Mouse (Mus musculus) natural killer cell, adult 2 months (primary cell): ENCODE results near the gene Calr3.
A peak's percentile ranks its signal among the peaks of the same experiment; 100 is the strongest.

ENCODE experiments used
- DNase-seq, 2 experiments: peaks; one replicate each; pipeline ENCODE4 v3.0.0; 2022; ENCODE audit warnings: low spot score in 2 of 2

Gene Calr3

DNA sequence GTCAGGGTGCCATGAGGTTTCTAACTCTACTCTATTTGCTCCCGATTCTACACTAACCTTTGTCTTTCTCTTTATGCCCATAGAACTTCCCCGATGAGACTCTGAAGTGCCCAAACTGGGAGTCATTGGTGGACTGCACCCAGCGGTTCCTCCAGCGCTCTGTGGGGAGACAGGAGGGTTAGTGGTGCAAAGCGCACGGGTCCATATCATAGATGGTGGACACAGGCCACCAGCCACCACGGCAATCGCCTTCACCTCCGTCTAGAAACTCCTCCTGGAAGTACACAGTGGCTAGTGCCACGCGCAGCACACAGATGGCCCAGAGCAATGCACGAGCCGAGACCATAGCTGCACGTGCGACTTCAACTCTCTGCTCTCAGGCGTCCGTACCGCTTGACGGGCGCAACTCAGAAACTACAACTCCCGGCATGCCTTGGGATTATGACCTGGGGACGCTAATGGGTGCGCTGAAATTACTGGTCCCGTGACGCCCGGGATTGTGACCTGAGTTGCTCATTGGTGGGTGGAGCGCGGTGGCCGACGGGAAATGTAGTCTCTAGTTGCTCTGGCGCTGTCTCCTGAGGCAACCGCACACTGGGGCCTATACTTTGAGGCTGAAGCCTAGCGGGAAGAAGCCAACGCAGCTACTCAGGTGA, at the start of gene Calr3, which contains the start of gene 1700030K09Rik:
Gene Calr3 (minus strand): TSS at position 533 of the 656 bp plus-strand sequence.
Gene 1700030K09Rik (plus strand): TSS at position 543 of the 656 bp plus-strand sequence.
- DNase-seq = peak; percentile 93 to 96

- no peak for DNase-seq
Observed at GRCm38 (mm10) chr8:72493381-72493780, 49.7 kb upstream of the Calr3 start.

- peak; percentile 99 for DNase-seq
Observed at GRCm38 (mm10) chr8:72492622-72493081, 49.0 kb upstream of the Calr3 start.

GRCm38 (mm10) chr8:72491680-72492621, 48.3 kb upstream of the Calr3 start, which contains the start of gene Slc35e1:
Slc35e1 (minus strand) TSS chr8:72492614.
- DNase-seq = peak; percentile 64 to 65

- no peak for DNase-seq
Observed at GRCm38 (mm10) chr8:72491017-72491416, 47.3 kb upstream of the Calr3 start.

DNA sequence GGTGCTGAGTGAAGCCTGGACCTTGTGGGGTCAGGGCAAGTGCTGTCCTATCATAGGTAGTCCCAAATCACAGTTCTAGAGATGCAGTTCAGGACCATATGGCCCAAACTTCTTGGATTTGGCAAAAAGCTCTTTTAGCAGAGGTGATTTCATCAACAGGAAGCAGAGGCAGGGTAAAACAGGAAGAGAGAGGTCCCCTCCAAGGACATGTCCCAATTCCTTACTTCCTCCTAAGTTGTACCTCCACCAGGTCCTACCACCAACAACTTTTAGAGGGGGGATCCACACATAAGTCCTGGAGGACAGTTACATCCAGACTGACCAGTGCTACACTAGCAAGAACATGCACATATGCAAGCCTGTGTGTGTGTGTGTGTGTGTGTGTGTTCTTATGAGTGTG, 43.3 kb upstream of the Calr3 start:
- DNase-seq = no peak

DNA sequence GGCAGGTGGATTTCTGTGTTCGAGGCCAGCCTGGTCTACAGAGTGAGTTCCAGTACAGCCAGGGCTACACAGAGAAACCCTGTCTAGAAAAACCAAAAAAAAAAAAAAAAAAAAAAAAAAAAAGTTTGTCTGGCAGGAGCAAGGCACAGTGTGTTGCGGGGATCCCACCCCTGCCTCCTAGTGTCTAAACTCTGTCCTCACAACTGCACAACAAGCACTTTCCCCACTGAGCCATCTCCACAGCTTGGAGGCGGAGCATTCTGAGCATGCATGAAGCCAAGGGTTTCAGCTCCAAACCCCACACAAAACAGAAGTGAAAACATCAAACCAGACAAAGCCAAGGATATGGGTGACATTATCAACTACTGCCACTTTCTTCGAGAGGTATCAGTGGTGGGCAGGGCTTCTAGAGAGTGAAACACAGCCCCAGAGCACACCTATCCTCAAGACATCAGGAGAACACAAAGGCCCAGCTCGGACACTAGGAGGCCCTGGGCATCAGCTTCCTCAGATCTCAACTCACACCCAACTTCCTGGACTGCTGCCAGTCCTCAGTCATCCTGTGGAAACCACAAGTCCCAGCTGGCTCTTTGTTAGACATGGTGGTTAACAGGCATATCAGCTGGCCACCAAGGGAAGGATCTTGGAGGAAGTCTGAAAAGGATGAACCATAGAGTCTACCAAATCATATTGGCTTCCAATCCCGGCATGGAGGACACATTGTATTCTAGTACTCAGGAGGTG, 42.0 kb upstream of the Calr3 start:
- DNase-seq = peak; percentile 15 to 30

GRCm38 (mm10) chr8:72474826-72475546, 31.3 kb upstream of the Calr3 start, which contains the start of gene Cherp:
Cherp (minus strand) TSS chr8:72475226.
- DNase-seq = peak; percentile 96 to 97

- DNase-seq = no peak
Observed at GRCm38 (mm10) chr8:72470684-72471083, 27.0 kb upstream of the Calr3 start.

GRCm38 (mm10) chr8:72469984-72470383, 26.3 kb upstream of the Calr3 start:
- no peak for DNase-seq

DNA sequence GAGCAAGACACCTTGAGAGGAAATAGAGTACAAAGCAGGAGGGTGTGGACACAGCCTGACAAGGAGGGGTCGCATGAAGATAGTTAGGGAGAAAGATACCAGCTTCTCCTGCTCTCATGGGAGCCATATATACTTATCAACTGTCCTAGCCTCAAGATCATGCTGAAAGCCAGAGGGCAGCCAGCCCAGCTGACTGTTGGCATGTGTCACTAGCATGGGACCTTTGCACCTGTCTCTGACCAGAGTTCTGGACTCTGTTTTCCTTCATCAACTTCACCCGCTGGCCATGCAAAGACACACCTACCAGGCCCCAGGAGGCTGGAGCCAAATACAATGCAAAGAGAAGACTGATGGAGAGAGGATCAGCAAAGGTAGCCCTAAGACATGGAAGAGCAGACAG, 25.6 kb upstream of the Calr3 start:
- no peak for DNase-seq

- DNase-seq = no peak
Observed at GRCm38 (mm10) chr8:72464211-72464610, 20.5 kb upstream of the Calr3 start.

DNA sequence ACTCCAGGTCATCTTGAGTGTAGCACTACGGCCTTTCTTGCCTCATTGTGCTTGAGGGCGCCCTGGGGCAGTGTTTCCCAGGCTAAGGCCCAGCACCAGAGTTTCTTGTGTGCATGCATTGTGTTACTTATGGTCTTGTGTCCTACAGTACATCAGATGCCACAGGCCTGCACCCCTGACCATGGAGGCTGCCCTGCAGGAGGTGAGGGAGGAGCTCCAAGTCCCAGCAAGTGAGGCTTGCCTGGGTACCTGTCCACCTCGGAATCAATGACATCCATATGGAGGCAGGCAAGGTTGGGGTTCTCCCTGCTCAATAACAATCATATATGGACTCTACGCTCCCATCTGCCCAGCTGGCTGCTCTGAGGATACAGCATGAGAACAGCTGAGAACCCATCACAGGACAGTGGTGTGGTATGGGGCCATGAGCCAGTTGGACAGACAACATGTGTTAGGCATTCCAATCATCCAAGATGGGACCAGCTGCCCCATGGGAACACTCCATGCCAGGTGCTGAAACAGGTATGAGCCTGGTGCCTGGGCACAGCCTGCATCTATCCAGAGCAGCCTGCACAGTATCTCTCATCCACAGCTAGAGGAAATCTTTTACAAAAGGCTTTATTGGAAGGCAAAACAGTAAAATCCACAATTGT, 16.3 kb upstream of the Calr3 start:
- no peak for DNase-seq

DNA sequence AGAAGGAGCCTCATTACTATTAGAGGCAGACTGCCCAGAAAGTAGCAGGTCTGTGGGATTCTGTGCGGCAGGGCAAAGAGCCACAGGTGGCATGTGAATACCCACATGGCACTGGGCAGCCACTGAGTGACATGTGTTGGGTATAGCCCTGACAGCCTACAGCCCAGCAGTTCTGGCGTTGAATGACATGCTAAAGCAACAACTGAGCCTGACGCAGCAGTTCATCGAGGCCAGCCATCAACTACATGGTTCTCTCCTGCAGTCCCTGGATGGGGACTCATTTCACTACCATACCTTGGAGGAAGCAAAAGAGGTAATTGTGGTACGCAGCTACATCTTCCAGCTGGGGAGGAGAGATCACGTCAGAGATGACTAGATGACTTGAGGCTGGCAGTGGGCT, 14.8 kb upstream of the Calr3 start:
- no peak for DNase-seq

- no peak for DNase-seq
Observed at GRCm38 (mm10) chr8:72457806-72458205, 14.1 kb upstream of the Calr3 start.

DNA sequence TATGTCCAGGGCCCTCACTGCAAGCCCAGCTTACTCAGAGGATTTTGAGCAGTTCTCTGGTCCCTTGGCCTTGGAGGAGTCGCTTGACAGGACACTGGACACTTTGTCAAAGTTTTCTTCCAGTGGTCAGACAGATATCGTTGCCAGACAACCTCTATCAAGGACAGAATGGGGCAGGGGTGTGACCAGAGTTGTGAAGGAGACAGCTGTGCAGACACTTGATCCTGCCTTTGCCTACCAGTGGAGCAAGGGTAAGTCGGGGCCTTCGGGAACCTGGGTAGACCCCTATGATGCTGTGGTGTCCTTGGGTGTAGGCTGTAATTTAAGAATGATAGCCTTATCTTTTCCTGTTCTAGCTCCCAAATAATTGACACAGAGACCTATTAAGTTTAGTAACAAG, 11.6 kb upstream of the Calr3 start:
- DNase-seq = no peak

DNA sequence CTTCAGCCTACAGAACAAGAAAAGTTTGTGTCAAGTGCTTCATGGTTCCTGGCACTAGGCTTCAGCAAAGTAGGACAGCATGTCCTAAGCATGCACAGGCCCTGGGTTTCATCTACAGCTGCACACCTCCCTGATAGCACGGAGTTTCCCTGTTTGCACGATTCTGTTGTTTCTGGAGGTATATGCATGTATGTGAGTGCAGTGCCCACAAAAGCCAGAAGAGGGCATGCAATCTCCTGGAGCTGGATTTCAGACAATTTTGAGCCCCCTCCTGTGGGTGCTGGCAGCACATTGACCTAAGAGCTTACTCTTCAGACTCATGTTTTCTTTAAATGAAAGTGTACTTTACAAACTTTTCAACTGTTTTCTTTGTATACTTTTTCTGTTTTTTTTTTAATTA, 10.2 kb upstream of the Calr3 start:
- no peak for DNase-seq

GRCm38 (mm10) chr8:72451516-72451915, 7.8 kb upstream of the Calr3 start:
- DNase-seq = no peak

DNA sequence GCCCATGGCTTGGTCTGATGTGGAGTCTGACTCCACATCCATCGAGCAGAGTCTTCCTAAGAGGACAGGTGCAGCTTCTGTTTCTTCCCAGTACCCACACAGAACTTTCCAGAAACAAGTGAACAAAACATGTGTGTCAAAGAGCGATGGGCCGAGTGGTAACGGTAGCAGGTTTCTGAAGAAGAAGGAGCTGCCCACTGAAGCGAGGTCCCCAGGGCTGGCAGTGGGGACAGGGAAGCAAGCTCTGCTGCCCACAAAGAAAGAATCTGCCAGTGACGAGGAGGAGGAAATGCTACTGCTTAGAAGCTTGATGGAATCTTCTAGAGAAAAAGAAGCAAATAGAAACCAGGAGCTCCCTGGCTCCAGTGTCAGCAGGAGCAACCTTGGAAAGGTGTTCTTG, 1.4 kb upstream of the Calr3 start:
- peak in 1 of 2 experiments; percentile 26 for DNase-seq

DNA sequence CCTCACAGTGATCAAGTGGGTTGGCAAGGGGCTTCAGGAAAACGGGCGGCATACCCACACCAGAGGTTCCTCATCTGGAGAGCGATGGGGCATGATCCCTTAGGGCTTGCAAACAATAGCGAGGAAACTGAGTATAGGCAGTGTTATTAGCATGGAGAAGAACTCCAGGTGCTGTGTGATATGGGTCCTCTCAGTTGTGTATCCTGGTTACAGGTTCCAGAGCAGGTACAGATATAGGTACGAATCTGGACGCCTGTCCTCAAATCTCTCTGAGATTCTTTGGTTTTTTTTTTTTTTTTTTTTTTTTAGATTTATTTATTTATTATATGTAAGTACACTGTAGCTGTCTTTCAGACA, 302 bp upstream of the Calr3 start:
- DNase-seq = no peak
